Mouse (Mus musculus) kidney, postnatal 14 days (tissue): ENCODE measurements around the gene Smim10l1.

Experiments used
- DNase-seq: peaks from one replicate; pipeline ENCODE4 v3.0.0; 2022; ENCODE audit warnings: mixed read lengths

Gene Smim10l1

GRCm38 (mm10) chr6:133104609-133104921, at the start of gene Smim10l1:
TSS of gene Smim10l1 (plus strand) at chr6:133104909.
- DNase-seq, result no peak

DNA sequence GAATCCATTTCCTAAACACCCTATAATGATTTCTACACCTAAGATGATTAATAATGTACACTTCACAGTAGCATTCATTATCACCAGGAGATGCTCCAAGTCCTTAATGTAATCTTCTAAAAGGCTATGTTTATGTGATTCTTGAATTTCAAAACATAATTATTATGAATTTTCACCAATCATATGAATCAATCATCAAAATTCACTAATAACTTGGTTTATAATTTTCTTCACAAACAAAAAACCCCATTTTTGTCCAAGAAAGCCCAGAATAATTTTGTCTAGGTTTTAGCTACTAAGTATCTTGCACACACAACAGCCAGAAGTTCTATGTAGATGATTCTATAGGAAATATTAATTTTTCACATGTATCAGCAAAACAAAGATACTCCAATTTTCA, 49.0 kb upstream of the Smim10l1 start, which contains the start of gene Tas2r140:
Gene Tas2r140, minus strand, starts transcription at position 101 of the 400 bp plus-strand sequence.
- no peak for DNase-seq

DNA sequence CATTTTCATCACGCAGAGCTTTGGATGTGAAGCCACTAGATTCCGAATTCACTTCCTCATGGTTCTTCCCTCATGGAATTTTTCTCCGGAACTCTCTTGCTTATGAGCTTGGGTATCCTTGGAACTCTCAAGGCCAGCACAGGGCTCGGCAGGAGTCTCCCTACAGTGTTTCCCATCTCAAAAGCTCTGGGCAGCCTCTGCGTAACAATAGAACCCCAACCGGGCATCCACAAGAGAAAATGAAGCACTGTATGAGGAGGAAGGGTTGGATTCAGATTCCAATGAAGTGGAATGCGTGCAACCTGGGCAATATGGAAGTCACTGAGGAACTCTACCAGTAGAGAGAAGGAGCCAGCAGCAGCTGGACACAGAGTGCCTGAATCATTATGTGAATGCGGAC, 12.5 kb upstream of the Smim10l1 start:
- no peak for DNase-seq

DNA sequence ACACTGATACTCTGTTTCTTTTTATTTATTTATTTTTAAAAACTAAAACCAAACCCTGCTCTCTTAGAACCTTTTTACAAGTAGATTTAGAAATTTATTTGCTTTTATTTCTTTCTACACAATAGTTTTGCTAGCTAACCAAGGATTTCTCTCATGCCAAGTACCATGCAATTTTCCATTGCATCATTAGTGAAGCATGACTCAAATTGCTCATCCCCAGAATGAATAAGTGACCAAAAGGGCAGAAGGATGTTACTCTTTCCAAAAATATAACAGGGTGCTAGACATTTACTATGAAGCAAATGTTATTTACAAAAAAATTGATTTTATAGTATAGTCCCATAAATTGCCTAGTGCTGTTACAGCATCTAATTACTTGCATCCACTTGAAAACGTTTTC, 2.3 kb upstream of the Smim10l1 start:
- no peak for DNase-seq

DNA sequence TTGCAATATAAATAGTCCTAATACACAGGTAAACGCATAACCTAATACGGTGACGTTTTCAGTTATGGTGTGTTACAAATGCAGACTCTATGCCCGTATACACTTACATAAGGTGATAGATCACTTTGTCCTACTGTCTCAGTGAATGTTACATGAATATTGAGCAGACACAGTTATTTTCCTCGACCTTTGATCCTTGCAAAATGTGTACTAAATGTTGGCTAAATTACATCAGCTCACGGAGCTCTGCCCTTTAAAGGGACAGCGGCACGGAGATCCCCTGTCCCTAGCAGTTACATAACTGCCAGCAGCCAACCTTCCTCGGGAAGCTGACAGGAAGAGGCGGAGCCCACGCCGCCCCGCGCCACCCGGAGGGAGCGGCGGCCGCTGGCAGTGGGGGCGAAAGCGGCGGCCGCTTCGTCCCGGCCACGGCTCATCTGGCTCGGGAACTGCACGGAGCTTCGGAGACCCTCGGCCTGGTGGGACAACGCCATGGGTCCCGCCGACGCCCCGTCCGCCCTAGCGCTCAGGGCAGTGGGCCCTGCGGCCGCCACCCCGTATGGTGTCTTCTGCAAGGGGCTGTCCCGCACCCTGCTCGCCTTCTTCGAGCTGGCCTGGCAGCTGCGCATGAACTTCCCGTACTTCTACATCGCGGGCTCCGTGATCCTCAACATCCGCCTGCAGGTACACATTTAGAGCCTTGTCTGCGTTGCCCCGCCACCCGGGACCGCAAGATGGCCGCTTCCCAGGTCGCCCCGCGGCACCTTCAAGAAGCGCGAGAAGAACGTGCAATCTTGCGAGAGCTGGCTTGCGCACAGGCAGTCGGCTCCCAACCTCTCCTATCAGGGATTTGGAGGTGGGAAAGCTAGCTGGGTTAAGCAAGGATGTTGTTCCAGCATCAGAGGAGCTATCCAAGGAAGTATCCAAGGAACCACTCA, 482 bp downstream of the Smim10l1 start:
- peak; percentile 94 for DNase-seq
